Mouse (Mus musculus): ENCODE measurements around the gene Dst. TPM values are rescaled to one million over a fixed set of nuclear protein-coding genes. Genes with fewer than 3 reads are reported as not detected.

Gene Dst
- polyA plus RNA-seq (2017; shearing (Covaris generic)), result 10 to 100 TPM; 11.5 to 21.5 TPM

GRCm38 (mm10) chr1:33908191-33908962 lies at the start of gene Dst:
TSS of gene Dst (plus strand) at chr1:33908225.

GRCm38 (mm10) chr1:33907421-33908190 lies 419 bp upstream of the Dst start, which contains the start of gene Bend6:
TSS of gene Bend6 (minus strand) at chr1:33907816.

Other genes starting within 250 kb of the Dst start
- 10 to 100 TPM; 11.5 to 12.0 TPM for gene Prim2, start 238.4 kb upstream of the Dst start, polyA plus RNA-seq (2017; shearing (Covaris generic))
- 10 to 100 TPM; 14.1 to 16.1 TPM for gene Rab23, start 188.3 kb upstream of the Dst start, polyA plus RNA-seq (2017; shearing (Covaris generic))
- 1 to 10 TPM; 2.3 to 2.4 TPM for gene Bag2, start 150.4 kb upstream of the Dst start, polyA plus RNA-seq (2017; shearing (Covaris generic))
- 10 to 100 TPM; 25.7 to 30.8 TPM for gene Zfp451, start 93.6 kb upstream of the Dst start, polyA plus RNA-seq (2017; shearing (Covaris generic))
- 1 to 10 TPM; 3.4 to 4.3 TPM for gene Bend6, start 409 bp upstream of the Dst start, polyA plus RNA-seq (2017; shearing (Covaris generic))